Mouse (Mus musculus) gastrocnemius, postnatal 25 days (tissue): ENCODE data around the gene Snx17. TPM values are rescaled to one million over a fixed set of nuclear protein-coding genes. Genes with fewer than 3 reads are reported as not detected.
A peak's percentile ranks its signal among the peaks of the same experiment; 100 is the strongest.

Source experiments
- DNase-seq: peaks from one replicate; pipeline ENCODE4 v3.0.0; 2022
- long read RNA-seq, 2 experiments: library from polyadenylated mRNA; stranded (forward); transcript quantifications; one replicate each; pipeline ENCODE4 v2.0.0; 2021
- total RNA-seq, 2 experiments: library from RNA; stranded (reverse); gene quantifications; 1 replicate in 1 of 2; 2 replicates in 1 of 2; pipeline ENCODE4 v1.2.3; 2021

Gene Snx17
- 10 to 100 TPM; 28.3 to 31.1 TPM for total RNA-seq
- long read RNA-seq, experiment 1, transcript Snx17-201 (15 exons, 2,018 nt), result major isoform, 18 of 23 reads
- long read RNA-seq, experiment 1, partial matches to known transcripts, result 2 of 23 reads
- long read RNA-seq, experiment 1, other reads (novel, unspliced or antisense), result 3 of 23 reads
- long read RNA-seq, experiment 2, transcript Snx17-201 (15 exons, 2,018 nt), result major isoform, 14 of 18 reads
- long read RNA-seq, experiment 2, partial matches to known transcripts, result 2 of 18 reads
- long read RNA-seq, experiment 2, other reads (novel, unspliced or antisense), result 2 of 18 reads

DNA sequence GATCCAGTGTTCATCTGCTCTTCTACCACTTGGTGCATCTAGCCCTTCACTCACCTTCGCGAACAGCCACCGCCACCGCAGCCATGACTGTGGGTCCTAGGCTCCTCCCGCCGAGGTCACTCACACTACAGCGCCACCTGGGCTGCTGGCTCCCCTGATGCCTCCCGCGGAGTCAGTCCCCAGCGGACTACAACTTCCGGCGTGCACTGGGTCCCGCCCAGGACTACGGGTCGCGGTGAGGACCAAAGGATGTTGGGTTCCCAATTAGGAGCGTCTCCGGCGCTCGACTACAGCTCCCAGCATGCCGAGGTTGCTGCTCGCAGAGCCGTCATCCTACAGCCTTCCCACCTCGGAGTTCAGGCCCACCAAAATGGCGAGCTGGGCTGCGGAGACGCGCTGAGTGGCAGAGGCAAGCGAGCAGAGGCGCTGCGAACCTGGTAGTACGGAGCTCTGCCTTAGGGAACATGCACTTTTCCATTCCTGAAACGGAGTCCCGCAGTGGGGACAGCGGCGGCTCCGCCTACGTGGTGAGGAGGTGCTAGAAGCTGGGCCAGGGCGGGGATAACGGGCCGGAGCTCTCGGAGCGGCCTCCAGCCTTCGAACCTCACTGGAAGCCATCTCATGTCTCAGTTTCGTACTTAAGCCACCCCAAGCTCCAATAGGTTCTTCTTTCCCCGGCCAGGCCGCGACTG is at the start of gene Snx17, which contains the start of gene Eif2b4:
Gene Snx17 (plus strand): TSS at position 289 of the 692 bp plus-strand sequence.
Gene Eif2b4 (minus strand): TSS at position 492 of the 692 bp plus-strand sequence.
- DNase-seq, result peak; percentile 99

DNA sequence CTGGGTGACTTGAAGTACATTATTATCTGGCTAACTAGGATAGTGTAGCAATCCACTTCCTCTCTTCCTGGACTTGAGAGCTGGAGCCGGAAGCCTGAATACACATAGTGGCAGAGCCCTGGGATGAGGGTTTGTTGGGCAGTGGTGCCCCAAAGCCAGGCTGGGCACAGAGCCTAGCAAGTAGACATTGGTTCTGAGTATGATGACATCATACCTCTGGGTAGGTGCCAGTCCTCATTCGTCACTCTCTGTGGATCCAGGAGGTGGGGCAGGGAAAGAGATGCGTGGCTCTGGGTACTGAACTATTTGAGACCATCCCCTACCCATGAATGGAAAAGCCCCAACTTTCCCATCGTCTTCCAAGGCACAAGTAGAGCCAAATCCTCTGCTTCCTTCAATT is 43.2 kb upstream of the Snx17 start:
- no peak for DNase-seq

DNA sequence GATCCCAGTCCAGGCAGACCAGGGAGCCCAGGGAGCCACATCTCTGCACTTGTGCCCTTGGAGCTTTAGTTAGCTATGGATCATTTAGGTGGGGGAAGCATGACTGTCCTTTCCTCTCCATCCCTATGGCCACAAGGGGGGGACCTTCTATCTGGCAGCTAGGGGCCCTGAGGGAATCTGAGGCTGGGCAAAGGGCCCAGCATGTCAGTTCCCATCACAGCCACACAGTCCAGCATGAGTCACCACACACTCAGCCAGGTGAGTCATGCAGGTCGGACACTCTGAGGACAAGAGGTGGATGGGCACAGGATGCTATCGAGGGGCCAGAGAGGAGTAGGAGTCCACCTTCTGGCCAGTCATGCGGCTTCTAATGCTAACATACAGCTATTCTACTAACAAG is 41.3 kb upstream of the Snx17 start:
- no peak for DNase-seq

DNA sequence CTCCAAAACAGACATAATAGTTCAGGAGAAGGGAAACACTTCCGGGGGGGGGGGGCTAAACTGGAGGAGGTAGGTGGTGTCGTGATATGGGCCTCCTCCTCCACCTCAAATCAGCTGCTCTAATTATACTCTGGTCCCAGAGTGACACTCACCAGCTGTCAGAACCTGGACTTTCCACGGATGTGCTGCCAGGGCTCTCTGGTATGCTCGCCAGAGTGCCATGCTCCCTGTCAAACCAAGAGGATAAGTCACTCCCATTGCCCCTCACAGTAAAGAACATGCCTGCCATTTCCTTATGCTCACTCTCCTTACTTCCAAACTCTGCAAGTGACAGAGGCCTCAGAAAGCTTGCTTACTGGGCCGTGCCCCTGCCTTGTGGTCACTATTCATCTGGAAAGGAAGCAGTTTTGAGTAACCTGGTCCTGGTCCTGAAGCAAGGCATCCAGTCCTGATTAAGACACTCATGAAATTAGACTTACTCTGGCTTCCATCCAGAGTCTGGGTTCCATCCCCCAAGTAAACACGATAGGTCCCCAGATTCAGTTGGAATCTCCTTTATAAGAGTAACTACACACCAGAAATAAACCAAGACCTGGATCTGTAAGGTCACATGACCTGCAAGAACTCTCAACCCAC is 39.4 kb upstream of the Snx17 start:
- peak; percentile 48 for DNase-seq

DNA sequence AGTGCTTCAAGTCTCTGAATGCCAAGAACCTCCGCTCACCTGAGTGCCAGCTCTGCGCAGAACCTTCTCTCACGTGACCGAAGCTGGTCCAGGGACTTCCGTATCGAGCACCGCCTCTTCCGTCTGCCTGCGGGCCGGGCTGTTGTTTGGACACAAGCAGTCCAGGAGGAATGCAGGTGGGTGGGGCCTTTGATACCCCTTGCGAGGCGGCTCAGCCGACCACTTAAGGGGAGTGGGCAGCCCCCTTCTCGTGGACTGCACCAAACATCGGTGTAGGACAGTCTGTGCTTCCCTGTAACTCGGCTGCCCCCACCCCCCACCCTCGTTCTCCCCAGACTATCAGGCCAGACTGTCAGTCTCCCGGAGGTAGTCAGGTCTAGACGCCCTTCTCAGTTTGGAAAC is 38.9 kb upstream of the Snx17 start, which contains the start of gene Mpv17:
Gene Mpv17 (minus strand): TSS at position 100 of the 402 bp plus-strand sequence.
- DNase-seq, result peak; percentile 80

DNA sequence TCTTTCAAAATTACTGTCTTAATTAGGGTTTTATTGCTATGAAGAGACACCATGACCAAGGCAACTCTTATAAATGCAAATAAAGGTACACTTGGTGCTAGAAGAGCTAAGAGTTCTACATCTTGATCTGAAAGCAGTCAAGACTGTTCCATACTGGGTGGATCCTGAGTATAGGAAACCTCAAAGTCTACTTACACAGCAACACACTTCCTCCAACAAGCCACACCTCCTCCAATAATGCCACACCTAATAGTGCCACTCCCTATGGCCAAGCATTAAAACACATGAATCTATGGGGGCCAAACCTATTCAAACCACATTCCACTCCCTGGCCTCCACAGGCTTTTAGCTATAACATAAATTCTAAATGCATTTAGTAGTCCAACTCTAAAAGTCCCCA is 30.6 kb upstream of the Snx17 start:
- DNase-seq, result no peak

DNA sequence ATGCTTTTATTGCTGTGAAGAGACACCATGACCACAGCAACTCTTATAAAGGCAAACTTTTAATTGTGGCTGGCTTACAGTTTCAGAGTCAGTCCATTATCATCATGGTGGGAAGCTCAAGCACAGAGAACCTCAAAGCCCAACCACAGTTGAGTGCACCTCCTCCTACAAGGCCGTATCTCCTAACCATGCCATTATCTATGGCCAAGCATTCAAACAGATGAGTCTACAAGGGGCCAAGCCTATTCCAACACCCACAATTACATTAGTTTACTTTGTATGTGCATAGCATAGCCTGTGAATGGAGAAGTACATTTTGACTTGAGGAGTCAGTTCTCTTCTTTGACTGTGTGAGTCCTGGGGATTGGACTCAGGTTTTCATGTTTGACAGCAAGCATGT is 28.1 kb upstream of the Snx17 start:
- DNase-seq, result no peak

DNA sequence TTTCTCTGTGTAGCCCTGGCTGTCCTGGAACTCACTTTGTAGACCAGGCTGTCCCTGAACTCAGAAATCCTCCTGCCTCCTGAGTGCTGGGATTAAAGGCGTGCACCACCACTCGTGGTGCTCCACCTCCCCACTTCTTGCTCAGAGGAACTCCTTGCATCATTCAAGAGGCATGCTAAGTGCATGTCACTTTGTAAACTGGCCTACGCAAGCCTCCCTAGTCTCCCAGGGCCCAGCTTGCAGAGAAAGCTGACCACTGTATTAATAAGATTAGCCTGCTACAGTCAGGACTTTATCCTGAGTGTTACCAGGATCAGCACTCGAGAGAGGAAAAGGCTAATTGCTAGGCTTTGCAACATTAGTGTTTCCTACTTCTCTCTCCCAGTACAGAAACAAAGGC is 24.4 kb upstream of the Snx17 start:
- DNase-seq, result no peak

DNA sequence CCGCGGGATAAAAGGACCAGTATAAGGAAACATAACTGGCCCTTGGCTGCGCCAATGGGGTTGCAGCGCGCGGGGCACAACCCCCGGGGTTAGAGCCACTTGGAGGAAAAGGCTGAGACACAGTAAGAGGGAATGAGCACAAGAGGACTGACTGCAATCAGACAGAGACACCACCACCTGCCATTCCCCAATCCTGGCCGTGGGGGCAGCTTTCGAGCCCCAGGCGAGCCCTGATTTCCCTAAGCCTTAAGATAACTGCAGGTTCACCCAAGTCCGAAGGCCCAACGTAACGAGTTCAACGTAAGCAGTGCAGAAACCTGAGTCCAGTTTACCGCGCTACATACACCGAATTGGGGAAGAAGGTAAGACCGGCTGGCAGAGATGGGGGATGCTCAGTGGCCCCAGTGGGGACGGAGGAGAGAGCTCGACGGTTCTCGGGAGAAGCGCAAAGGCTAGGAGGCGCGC is 13.7 kb upstream of the Snx17 start:
- no peak for DNase-seq

DNA sequence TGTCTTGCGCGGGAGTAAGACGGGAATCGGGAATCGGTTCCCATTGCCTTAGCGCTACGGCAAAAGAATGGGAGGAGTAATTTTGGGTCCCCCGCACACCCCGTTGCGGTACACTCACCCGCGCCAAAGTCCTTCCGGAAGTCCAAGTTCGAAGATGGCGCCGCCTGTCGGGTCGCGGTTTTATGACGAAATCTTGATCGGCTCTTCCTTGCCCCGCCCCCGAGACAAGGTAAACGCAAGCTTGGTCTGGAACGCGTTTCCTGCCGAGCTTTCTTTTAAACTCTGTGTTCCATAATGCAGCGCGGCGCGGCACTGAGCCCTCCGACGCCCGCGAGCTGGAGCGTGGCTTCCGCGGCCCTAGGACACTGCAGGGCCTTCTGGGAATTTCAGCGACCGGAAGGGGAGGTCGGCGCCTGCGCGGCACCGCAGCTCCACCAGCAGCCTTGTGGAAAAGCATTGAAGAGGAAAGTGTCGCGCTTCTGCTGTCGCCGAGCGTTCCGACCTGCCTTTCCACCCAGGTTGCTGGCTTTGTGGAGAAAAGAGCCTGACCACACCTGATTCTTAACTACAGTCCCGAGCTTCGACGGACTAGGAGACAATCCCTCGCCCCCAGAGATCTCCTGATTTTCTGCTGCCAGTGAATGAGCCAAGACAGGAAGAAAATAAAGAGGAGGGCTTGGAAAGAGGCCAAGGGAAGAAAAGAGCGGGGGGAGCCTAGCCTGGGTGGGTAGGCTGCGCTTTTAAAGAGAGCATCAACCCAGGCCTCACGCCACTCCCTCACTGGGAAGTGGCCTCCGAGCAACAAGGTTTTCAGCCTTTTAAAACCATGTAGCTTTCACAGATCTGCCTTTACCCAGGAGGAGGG is 13.0 kb upstream of the Snx17 start, which contains the start of the genes Gm29609 and Gtf3c2:
Gene Gm29609 (minus strand): TSS at position 146 of the 865 bp plus-strand sequence.
Gene Gtf3c2 (minus strand): TSS at position 379 of the 865 bp plus-strand sequence.
- peak; percentile 94 for DNase-seq

DNA sequence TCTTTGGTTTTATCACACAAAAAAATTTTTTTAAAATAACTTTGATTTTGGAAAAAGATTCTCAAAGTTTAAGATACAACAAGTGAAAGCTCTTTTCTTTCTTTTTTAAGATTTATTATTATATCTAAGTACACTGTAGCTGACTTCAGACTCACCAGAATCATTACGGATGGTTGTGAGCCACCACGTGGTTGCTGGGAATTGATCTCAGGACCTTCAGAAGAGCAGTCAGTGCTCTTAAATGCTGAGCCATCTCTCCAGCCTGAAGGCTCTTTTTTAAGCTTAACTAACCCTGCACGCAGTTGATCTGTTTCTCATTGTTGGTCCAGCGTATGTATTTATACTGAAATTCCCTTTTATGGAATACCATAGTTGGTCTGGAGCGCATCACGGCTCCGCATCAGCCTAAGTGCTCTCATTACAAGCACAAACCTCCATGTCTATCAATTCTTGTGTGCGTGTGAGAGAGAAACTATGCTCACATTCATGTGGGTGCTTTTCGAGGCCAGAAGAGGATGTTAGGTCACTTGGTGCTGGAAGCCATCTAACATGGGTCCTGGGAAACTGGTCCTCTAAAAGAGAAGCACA is 11.8 kb upstream of the Snx17 start:
- DNase-seq, result no peak

DNA sequence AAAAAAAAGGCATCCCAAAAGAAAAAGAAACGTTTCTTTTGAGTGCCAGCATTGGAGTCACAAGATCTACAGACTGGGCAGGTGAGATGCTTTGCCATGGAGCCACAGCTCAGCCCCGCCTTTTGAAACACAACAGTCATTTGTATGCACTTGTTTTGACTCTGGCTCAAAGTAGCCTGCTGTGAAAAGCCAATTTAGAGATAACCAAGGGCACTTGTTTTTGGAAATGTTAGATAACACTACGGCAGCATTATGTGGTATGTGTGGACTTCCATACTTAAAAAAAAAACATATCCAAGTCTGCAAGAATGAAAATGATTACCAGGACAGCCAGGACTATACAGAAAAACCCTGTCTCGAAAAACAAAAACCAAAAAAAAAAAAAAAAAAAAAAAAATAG is 9.3 kb upstream of the Snx17 start:
- DNase-seq, result no peak

DNA sequence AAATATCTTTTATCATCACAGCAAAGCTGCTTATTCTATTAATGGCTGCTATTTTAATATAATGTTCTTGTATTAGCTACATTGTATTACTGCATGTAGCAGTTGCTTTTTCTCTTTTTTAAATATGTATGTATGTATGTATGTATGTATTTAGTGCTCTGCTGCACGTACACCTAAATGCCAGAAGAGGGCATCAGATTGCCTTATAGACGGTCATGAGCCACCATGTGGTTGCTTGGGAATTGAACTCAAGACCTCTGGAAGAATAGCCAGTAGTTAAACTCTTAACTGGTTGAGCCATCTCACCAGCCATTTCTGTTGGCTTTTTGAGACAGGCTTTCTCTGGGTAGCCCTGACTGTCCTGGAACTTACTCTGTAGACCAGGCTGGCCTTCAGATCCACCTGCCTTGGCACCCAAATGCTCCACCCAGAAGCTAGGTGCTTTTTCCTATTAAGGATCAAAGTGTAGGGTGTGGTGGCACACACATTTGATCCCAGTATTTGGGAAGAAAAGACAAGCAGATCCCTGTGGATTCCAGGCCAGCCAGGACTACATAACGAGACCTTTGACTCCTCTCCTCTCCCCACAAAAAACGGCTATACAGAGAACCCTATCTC is 4.7 kb upstream of the Snx17 start:
- DNase-seq, result no peak

DNA sequence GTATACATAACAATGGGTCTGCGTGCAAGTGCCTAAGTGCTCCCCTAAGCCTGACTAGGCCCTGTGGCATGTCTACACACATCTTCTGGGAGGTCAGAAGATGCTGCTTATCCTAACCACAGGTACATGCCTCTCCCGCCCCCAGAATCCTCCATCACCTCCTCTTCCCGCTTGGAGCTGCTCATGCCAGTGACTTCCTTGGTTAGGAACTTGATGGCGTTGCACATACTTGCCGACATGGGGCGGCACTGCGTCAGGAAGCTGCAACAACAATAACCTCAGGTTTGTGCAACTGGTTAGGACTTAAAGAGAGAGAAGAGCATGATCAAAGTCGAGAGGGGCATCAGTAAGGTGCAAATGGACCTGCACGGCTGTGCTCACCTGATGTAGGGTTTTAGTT is 2.8 kb upstream of the Snx17 start:
- no peak for DNase-seq

DNA sequence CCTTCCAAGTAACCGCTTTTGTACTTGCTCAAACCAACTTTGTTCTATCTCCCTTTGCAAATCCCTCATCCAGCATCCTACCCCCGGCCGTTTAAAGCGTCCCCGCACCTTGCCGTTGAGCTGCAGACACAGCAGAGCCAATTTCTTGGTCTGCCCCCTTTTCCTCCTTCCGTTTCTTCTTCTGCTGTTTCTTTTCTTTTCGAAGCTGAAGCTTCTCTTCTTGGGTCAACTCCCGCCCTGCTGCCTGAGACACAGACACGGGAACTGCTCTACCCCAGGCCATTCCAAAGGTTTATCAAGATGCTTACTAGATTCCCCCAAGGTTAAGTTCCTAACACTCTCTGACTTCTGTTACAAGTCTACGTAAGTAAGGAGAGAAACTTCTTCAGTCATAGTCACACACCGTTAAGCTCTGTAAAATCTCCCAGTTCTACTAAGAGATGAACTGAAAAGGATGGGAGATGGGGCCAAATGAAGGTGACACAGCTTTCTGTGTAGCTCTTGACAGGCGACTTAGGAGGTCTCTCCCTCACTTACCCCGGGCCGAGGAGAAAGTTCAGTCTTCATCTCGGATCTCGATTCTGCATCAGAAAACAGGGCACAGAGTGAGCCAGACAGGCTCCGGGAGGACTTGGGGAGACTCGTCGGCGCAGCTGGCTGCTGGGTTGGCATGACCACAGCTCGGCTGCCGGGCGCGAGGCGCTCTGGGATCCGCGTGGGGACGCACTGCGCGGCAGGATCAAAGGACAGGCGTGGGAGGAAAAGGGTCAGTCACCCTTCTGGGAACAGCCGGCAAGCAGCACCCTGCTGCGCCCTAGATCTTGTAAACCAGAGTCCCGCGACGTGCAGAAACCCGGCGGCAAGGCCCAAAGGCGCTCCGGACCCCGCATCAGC is 735 bp upstream of the Snx17 start:
- DNase-seq, result no peak

DNA sequence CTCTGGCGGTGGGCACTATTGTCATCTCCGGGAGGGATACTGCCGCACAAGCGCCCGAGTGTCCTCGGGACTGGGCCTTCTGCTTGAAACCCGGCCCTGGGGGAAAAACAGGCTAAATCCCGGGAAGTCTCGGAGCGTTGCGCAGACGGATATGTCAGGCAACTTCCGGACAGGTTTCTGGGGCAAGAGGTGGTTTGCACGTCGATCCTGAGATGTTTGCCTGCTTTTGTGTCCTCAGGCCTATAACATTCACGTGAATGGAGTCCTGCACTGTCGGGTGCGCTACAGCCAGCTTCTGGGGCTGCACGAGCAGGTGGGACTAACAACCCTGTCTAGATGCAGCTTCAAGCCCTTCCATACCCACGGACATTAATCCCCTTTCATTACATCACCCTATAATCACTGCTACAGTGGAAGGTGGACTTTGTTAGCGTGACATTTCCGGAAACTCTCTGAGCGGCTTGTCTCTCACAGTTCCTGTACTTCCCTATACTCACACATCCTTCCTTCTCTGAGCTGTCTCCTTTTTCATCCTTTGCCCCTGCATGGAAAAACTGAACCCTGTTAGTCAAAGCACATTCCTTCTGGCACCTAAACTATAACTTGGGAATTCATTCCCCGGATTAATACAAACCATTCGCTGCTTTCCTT is 729 bp downstream of the Snx17 start:
- DNase-seq, result no peak

DNA sequence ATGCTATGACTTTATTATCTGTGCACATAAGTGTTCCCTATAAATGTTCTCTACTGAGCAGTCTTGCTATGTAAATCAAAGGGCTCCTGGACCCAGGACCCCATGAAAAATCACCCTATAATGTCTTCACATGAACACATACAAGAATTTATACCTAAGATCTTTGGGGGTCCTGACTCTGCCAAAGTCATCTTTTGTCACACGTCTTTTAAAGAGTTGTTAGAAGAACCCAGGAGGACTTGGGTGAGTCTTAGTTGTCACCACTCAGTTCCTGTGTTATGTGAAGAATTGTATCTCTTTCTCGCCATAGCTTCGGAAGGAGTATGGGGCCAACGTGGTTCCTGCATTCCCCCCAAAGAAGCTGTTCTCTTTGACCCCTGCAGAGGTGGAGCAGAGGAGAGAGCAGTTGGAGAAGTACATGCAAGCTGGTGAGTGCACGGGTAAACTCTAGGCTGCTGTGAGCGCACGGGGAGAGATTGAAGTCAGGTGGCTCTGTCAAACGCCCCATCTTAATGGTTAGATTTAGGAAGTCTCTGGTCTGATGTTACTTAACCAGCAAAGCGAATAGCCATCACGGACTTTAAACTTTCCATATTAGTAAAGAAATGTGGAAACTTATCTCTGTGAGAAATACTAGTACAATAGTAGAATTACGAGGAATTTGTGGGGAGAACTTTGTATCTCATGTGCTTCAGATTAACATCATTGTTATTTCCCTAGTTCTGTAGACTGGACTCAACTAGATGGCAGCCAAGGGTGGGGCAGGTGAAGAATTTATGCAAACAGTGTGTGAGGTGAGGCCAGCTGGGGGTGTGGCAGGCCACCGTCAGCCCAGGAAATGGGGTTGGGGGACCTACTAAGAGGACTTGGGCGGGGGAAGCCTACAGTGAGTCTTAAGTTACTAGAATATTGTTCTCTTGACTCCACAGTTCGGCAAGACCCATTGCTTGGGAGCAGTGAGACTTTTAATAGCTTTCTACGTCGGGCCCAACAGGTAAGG is 1.8 kb downstream of the Snx17 start:
- no peak for DNase-seq

DNA sequence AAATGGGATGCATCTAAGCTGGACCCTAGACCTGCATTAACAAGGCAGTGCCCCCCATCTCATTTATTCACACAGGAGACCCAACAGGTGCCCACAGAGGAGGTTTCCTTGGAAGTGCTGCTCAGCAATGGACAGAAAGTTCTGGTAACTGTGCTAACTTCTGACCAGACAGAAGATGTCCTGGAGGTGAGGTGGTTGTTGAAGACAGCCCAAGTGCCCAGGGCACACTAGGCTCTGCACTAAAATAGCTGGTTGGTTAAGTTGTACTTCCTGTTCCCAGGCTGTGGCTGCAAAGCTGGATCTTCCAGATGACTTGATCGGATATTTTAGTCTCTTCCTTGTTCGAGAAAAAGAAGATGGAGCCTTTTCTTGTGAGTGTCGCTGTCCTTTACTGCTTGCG is 2.6 kb downstream of the Snx17 start:
- DNase-seq, result no peak
